Mouse (Mus musculus): ENCODE results near the gene Mroh9.

Gene Mroh9

DNA sequence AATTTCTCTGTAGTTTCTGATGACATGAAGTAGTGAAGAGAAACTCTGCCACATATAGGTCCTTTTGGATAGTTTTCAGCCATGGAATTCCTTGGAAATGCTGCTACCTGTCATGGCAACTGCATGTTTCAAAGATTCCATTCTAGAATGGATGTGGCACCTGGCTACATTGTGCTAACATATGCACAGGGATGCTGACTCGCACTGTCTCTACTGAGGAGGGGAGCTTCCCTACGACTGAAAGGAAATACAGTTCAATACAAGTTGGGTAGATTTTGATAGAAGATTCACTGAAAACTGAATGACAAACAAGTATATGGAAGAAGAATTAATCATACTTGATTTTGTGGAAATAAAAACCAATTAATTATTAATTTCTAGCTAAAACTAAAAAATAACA lies at the start of gene Mroh9:
Mroh9 (minus strand) TSS at position 101 of the 400 bp plus-strand sequence.
- DNase-seq (ENCODE audit: low spot score in 2 of 2), result no peak

GRCm38 (mm10) chr1:163129976-163130375 lies 44.5 kb upstream of the Mroh9 start:
- DNase-seq (ENCODE audit: low spot score in 2 of 2), result no peak

DNA sequence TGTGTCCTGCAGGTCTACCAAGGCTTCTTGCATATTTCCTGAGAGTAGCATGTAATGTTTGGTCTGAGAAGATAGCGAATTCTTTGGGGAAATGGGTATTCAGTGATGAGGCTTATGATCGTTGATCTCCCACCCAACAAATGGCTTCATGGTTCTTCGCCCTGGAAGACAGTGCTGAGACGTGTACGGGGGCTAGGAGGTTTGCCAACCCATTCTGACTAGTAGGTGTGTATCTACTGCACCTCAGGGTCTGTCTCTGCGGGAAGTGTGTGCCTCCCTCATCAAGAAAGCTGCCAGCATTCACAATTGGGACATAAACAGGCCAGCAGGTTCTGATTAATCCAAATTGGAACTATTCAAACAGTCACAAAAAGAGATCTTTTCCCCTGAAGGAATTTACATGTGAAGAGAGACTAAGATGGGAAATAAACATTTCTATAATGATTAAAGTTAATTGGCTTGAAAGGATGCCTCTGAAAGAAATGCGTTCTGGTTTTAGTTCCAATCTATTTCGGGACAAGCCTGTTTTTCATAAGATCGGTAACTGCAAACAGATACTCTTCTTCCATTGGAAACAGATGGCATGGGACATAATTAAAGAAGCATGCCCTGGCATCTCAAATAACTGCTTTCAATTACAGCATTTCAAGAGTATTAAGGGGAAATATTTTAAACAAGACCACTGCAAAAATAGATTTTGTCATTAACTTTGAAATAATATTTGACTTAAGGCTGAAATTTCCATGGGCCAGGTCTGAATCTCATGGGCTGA lies 43.8 kb upstream of the Mroh9 start:
- no peak for DNase-seq (ENCODE audit: low spot score in 2 of 2)

DNA sequence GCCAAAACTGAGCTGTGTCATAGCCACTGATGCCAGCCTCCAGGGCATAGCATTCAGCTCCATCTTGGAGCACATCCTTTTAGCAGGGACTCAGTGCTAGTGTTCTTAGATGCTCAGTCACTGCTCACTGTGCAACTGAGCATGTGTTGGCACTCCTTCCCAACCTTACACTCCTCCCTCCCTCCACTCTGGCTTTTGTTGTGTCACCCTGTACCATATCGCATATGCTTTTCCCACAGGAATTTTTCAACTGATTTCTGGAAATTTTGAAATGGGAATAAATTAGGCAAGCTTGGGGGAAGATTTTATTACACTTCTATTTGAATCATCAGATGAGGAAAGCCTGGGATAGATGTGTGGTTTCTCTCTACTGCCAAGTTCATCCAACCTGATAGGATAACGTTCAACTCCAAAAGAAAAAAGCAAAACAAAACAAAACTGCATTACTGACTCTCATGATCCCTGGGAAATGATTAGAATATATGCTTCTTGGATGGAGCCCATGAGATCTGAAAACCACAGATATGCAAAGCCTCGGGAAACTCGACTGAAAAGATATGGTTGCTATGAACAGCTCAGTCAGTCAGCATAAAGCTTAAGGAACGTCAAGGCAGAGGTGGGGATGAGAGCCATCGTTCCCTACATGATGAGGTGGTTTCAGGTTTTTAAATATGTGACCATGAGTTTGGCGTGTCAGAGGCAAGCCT lies 40.9 kb upstream of the Mroh9 start:
- DNase-seq (ENCODE audit: low spot score in 2 of 2), result no peak

- no peak for DNase-seq (ENCODE audit: low spot score in 2 of 2)
These were observed 36.9 kb upstream of the Mroh9 start for GRCm38 (mm10) chr1:163122414-163122813.

- DNase-seq (ENCODE audit: low spot score in 2 of 2), result no peak
These were observed 28.1 kb upstream of the Mroh9 start for GRCm38 (mm10) chr1:163113461-163114174.

GRCm38 (mm10) chr1:163112482-163113164 lies 27.2 kb upstream of the Mroh9 start:
- DNase-seq (ENCODE audit: low spot score in 2 of 2), result no peak

DNA sequence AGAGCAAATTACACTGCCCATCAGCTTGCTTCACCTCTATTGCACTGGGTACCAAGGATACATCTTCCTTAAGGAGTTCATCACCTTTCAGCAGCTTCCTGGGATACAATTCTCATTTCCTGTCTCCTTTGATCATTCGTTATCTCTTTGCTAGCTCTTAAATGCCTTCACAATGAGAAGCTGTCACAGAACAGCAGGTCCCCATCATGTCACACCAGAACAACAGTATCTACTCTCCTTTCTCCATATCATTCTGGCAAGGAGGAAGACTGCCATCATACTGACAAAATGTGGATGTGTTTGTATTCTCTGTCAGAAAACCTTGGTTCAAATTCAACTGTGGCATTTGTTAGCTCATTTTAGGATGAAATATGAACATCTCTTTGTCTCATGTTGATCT lies 19.5 kb upstream of the Mroh9 start:
- DNase-seq (ENCODE audit: low spot score in 2 of 2), result no peak

GRCm38 (mm10) chr1:163091438-163092155 lies 6.1 kb upstream of the Mroh9 start:
- peak in 1 of 2 experiments; percentile 17 for DNase-seq (ENCODE audit: low spot score in 2 of 2)

- peak; percentile 31 to 37 for DNase-seq (ENCODE audit: low spot score in 2 of 2)
These were observed 15.0 kb downstream of the Mroh9 start for GRCm38 (mm10) chr1:163070502-163070901.

GRCm38 (mm10) chr1:163060381-163060780 lies 25.1 kb downstream of the Mroh9 start:
- no peak for DNase-seq (ENCODE audit: low spot score in 2 of 2)

- no peak for DNase-seq (ENCODE audit: low spot score in 2 of 2)
These were observed 28.1 kb downstream of the Mroh9 start for GRCm38 (mm10) chr1:163057363-163057762.

DNA sequence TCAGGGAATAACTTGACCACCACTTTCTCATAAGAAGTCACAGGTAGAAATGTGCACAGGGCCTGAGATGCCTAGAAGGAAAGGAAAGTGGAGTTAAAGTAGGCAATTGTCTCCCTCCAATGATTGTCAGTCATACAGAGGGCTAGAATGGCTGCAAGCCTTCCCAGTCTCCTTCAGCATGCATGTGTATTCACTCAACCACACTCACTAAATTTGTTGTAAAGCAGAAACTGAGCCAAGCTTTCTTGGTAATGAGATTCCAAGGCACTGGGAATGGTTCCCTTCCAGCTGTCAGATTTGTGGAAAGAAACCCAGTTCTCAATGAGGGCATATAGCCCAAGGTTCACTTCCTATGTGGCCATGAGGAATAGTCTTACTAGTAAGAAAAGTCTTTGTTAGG lies 29.8 kb downstream of the Mroh9 start:
- DNase-seq (ENCODE audit: low spot score in 2 of 2), result no peak

- no peak for DNase-seq (ENCODE audit: low spot score in 2 of 2)
These were observed 62.4 kb downstream of the Mroh9 start for GRCm38 (mm10) chr1:163023075-163023474.

DNA sequence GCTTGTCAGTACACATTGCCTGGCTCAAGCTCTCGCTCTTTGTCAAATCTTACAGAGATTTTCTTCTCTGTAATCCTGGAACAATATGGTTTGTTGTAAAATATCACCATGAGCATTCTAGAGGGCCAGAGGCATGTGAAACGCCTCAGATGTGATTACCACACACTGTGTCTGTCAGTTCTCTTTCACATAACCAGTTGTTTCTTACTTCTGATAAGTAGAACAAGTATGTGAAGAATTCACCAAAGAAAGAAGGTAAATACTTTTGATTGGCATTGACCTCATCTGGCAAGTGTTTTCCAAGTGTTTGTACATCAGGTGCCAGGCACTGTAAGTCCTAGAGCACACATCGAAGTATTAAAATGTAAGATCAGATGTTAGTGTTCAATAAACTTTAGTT lies 76.2 kb downstream of the Mroh9 start:
- no peak for DNase-seq (ENCODE audit: low spot score in 2 of 2)

DNA sequence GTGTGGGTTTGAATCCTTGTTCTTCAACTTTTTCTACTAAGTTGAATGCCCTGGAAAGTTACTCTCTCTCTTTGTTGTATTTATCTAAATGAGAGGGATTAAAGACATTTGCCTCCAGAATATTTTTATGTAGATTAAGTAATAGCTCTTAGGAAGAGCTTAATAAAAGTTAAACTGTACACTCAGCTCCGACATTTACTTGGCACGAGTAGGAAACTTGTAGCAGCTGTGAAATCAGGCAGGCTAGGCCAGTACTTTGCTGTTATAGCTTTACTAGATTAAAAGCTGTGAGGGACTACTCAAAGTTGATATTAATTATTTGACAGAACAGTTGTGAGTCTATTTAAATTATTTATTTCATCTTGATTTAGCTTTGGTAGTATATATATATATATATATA lies 82.0 kb downstream of the Mroh9 start:
- no peak for DNase-seq (ENCODE audit: low spot score in 2 of 2)

GRCm38 (mm10) chr1:163001271-163001829 lies 84.1 kb downstream of the Mroh9 start:
- DNase-seq (ENCODE audit: low spot score in 2 of 2), result no peak

- DNase-seq (ENCODE audit: low spot score in 2 of 2), result no peak
These were observed 97.9 kb downstream of the Mroh9 start for GRCm38 (mm10) chr1:162987546-162987945.

GRCm38 (mm10) chr1:162986777-162987176 lies 98.7 kb downstream of the Mroh9 start:
- no peak for DNase-seq (ENCODE audit: low spot score in 2 of 2)

DNA sequence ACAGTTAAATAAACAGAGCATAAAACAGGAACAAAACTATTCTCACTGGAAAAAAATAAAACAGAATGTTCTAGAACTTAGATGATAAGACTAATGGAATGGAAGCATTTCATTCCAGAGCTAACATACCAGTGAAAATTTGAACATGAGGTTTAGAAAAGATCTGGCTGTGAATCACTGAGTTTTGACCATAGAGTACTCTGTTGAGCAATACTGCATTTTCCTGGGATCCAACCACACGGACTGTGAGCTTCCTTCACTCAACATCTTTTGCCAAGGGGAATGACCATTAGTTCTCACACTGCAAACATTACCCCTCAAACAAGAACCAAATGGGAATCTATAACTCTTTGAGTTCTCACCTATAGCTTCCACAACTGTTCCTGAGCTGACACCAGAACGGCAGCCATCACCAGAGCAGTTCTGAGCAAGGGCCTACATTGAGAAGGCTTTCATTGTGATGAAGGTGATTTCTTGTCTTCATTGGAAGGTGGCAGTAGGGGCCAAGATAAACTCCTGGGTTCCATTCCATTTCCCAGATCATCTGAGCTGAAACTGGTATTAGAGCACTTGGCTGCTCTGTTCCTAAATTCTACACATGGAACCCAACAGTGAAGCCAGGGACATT lies 99.2 kb downstream of the Mroh9 start:
- DNase-seq (ENCODE audit: low spot score in 2 of 2), result no peak

DNA sequence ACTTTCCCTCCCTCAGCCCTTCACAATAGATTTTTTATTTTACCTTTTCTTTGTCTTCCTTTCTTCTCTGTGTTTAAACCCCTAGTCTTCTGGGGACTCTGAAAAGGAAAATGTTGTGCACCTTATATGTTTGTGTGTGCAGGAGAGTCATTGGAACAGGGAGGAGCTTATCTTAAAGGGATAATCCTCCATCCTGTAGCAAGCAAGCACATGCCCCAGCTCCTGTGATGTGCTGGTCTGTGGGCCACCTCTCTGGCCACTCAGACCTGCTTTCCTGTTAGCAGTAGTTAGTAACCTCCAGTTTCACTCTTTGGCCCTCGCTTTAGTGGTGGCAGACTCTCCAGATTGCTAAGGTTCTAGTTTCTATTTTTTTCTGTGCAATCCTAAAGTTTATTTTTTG lies 101.0 kb downstream of the Mroh9 start, which contains the start of gene Fmo3:
Fmo3 (minus strand) TSS at position 101 of the 400 bp plus-strand sequence.
- no peak for DNase-seq (ENCODE audit: low spot score in 2 of 2)

Measured in frontal cortex, postnatal 25 days (tissue).